Mouse (Mus musculus) kidney, postnatal 10 days (tissue): Measurements from ENCODE around the gene Sds.

Experiments used
- DNase-seq: peaks from one replicate; pipeline ENCODE4 v3.0.0; 2021; ENCODE audit warnings: mixed read lengths

Sds gene

DNA sequence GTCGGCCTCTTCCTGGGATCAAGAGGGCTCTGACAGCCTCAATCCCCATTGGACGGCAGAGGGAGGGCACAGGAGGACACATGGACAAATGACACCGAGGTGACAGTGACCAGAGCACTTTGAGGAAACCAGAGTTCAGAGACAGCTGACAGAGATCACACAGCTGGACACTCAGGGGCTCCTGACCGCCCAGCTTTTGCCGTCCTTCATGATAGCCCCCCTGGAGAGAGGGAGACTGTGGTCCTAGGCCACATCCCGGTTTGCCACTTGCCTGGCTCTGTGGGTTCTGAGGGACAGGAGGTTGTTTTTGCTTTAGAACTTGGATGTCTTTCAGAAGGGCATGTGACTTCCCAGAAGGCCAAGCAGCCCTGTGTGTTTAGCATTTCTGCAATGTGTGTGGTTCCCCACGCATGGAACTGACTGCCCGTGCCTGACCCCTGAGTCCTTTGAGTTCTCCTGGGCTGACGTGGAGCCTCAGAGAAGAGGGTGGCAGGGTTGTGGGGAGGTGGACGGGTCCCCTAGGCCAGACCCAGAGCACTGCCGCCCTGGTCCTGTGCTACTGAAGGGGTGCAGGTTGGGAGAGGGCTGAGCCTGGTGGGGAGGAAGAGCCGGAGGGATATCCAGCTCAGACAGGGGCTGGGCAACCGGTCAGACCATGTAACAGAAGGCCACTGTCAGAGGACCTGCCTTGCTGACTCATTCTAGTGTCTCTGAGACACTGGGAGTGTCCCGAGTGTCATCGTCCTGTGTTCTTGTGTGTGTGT is 40.1 kb downstream of the Sds start:
- peak; percentile 55 for DNase-seq

DNA sequence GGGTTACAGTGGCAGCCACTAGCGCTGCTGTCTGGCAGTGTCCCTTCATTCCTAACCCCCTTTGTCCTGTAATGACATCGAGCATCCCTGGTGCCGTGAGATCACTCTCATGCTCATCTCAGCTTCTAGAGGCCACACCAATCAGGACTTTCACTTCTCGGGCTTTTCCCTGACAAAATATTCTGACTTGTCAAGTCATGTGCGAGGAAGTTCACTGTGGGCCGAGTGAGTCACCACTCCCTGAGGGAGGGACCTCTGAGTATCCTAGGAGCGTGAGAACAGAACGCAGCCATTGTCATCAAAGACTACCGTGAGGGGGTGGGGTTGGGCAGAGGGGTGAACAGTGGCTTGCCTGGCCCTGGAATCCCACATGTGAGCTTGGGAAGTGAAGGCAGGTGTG is 41.2 kb downstream of the Sds start:
- DNase-seq, result no peak

DNA sequence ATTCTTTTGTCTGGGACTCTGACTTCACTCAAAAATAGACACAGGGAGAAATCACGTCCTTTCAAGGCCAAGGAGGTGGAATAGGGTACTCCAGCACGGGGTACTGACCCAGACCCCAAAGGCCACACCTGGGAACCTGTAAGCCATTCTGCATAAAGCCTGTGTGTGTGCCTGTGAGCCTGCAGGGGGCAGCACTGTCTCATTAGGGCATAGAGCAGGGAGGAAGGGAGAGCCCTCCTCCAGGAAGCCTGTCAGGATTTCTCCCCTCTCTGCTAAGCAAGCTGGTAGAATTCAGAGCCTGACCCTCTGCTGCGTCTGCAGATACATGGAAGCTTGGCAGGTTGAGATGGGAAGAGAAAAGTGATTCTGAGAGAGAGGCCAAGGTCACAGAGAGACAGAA is 46.3 kb downstream of the Sds start:
- DNase-seq, result peak; percentile 61

DNA sequence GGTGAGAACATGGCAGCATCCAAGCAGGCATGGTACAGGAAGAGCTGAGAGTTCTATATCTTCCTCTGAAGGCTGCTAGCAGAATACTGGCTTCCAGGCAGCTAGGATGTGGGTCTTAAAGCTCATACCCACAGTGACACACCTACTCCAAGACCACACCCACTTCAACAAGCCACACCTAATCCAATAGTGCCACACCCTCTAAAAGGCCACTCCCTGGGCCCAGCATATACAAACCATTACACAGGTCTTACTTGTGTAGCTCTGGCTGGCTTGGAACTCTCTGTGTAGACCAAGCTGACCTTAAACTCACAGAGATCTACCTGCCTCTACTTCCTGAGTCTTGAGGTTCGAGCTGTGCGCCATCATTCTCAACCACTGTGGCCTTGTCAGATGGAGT is 48.4 kb downstream of the Sds start:
- no peak for DNase-seq

DNA sequence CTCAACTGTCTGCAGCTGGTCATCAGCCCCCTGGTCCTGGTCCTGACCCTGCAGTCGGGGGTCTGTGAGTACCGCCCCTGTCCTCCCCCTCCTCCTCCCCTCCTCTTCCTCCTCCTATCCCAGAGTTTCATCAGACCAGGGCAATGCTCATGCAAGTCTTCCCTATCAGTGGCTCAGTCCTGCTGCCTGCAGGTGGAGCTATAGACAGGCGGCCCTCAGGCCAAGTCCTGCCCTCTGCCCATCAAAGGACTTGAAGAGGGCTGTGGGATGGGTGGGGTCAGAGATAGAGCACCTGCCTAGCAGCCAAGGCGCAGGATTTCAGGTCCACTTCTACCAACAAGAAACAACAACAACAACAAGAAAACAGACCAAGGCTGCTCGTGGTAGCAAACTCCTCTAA is 49.4 kb downstream of the Sds start:
- no peak for DNase-seq

DNA sequence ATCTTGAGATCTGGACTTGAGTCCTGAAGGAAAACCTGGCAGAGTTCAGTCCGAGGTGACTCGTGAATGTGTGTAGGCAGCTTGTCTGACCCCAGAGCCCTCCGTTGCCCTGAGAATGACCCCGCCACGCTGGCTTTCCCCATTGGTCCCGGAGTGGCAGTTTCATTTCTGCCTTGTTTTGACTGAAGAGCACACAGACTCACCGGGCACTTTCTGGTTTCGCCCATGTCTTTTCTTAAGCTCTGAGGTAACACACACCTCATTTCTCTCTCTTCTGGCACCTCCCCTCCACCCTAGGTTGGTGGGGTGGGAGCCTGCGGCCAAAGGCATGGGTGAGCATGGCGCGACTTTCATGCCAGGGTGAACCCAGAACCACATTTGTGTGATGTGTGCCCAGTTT is 50.0 kb downstream of the Sds start:
- no peak for DNase-seq

DNA sequence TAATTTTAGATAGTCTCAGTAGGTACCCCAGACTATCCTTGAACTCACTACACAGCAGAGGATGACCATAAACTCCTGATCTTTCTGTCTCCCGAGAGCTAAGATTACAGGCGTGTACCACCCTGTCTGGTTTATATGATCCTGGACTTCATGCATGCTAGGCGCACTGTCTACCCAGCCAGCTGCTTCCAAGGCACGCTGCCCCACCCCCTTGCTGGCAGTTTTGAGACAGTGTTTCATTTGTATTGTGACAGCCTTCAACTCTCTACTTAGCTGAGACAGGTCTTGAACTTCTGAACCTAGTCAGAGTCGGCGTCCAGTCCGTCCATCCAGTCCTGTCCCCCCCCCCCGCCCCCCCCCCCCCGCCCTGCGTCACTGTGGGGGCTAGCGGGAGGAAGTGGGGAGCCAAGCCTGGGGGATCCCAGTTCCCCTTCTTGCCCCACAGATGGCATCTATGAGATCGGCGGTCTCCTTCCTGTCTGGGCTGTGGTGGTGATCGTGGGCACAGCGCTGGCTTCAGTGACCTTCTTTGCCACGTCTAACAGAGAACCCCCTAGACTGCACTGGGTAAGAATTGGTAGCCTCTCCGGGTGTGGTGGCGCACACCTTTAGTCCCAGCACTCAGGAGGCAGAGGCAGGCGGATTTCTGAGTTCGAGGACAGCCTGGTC is 51.1 kb downstream of the Sds start:
- DNase-seq, result no peak

DNA sequence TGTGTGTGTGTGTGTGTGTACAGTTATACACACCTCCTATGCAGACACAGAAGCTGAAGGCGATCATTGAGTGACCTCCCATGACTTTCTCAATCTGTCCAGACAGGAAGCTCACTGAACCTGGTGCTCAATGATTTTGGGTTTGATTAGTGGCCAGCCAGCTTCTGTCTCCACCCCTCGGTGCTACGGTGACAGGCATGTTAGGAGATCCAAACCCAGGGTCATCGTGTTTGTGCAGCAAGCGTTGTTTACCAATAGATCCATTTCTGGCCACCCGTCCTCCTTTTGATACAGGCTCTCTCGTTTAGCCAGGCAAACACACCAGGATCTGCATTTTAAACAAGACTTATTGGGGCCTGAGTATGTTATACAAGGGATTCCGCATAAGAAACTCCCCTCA is 55.3 kb downstream of the Sds start:
- no peak for DNase-seq
